Mouse (Mus musculus) 416B (cell line): ENCODE data around the gene Stt3b.

Experiments
- DNase-seq: peaks from one replicate; pipeline ENCODE4 v3.0.0; 2011; ENCODE audit warnings: low read depth

The Stt3b gene

GRCm38 (mm10) chr9:115271556-115271955 is 38.7 kb downstream of the Stt3b start:
- DNase-seq = no peak

GRCm38 (mm10) chr9:115261896-115262295 is 48.3 kb downstream of the Stt3b start:
- no peak for DNase-seq

GRCm38 (mm10) chr9:115261456-115261855 is 48.8 kb downstream of the Stt3b start:
- peak; percentile 54 for DNase-seq

GRCm38 (mm10) chr9:115260464-115260863 is 49.8 kb downstream of the Stt3b start:
- DNase-seq = no peak

DNA sequence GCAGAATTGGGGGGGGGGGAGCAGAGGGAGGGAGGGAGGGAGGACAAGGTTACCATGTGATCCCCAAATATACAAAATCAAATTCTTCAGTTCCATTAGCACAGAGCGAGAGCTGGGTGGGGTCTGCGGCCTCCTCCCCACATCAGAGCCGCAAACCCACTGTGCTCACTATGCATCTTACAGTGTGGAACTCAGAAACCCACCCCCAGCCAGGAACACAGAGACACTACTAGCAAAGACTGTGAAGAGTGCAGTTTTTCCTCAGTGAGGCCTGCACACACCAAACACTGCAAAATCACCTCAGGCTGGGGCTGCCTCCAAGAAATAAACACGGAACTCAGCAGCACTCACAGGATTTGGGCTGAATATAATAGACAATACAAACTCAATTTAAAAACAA is 50.4 kb downstream of the Stt3b start:
- no peak for DNase-seq

DNA sequence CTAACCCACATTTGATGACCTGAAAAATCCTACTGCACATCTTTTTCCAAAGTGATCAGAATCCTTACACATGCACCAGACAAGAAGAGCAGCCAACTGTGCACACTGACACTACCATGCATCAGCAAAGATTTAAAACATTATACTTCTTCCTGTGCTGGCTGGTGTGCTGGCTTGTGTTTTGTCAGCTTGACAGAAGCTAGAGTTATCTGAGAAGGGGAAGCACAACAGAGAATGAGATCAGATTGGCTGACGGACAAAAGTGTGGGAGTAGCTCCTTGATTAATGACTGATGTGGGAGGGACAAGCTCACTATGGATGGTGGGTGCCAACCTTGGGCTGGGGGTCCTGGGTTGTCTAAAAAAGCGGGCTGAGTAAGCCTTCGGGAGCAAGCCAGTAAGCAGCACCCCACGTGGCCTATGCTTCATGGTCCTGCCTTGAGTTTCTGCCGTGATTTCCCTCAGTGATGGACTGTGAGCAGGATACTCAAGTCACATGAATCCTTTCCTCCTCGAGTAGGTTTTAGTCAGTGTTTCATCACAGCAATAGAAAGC is 52.4 kb downstream of the Stt3b start:
- DNase-seq = no peak

DNA sequence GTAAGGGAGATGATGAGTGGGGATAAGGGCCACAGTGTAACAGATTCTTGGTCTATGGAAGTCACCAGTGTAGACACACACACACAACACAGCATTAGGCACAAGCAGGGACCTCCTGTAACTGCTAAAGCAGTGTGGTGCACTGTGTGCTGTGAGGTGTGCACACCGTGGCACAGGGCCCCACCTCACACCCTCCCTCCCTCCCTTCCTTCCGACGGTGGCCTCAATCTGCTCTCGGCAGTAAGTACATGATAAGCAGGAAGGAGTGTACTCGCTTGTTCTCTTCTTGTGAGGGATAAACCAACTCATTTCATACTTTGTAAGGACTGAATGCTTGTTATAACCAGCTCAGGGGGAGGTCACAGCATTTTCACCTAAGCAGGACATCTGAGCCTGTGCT is 61.1 kb downstream of the Stt3b start:
- no peak for DNase-seq

DNA sequence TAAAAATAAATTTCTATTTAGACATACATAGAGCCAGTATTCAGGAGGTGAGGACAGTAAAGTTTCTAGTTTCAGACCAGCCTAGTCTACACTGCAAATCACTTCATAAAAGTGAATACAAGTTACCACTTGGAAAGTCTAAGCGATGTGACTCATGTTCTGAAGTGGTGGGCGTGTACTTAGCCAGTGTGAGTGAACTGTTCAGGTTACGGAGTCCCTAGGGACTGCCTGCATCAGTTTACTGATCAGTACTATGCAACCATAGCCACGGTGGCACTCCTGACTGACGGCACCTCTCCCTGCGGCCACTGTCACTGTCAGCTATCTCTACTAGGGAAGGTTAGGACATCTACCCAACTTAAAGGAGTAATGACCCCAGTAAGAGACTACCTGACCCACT is 65.1 kb downstream of the Stt3b start:
- DNase-seq = no peak

DNA sequence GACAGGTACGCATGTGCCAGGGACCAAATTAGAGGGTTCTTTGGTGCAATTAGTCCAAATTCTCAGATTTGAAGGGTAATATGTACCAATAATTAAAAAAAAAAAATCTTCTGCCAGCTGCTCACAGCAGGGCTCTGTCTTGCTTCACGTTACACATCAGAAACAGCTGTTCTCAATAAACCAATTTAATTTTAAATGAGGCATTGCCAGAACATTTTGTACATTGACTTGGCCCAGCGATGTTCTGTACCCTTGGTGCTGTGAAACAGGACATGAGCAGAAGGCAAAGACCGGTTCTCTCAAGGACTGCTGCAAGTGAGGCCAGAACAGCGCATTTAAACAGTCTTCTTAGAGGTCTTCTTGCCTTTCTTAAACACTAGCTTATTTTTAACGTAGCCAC is 66.6 kb downstream of the Stt3b start:
- DNase-seq = no peak

GRCm38 (mm10) chr9:115239861-115240260 is 70.4 kb downstream of the Stt3b start:
- DNase-seq = no peak

DNA sequence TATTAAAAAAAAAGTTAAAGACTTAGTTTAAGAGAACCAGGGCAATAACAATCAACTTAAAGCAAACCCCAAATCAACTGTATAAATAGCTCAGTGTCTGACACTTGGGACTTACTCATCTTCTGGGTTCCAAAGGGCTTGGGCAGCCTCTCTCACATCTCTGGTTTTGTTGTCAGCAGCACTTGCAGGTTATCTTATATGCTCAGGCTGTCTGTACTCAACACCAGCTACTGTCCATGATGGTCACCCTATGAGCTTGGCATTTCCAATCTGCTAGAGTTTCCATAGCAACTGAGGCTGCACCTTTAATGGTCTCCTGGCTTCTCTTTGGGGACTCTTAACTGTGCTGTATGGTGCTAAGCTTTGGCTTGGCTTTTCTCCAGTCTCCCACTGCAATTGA is 72.3 kb downstream of the Stt3b start:
- no peak for DNase-seq

DNA sequence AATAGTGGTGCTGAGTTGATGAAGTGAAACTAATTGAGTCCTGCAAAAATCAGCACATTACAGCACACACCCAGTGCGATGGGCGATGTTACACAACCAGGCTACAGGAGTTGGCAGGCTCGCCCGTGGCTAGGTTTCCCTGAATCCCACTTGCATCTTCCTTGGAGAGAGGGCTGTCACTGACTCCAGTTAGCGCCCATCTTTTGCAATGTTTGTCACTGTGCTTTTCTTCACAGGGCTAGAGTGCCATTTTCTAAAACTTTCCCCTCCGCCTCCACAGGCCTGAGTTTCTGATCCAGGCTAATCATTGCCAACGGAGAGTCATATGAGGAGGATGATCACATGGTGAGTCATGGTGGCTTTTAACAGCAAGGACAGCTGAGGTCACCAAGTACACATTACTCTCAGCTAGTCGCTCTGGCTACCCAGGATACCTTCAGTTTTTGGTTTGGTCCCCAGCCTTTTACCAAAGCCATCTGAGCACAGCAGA is 73.8 kb downstream of the Stt3b start:
- DNase-seq = peak; percentile 88

- DNase-seq = no peak
Observed at GRCm38 (mm10) chr9:115234561-115234960, 75.7 kb downstream of the Stt3b start.

- DNase-seq = no peak
Observed at GRCm38 (mm10) chr9:115233721-115234120, 76.5 kb downstream of the Stt3b start.

DNA sequence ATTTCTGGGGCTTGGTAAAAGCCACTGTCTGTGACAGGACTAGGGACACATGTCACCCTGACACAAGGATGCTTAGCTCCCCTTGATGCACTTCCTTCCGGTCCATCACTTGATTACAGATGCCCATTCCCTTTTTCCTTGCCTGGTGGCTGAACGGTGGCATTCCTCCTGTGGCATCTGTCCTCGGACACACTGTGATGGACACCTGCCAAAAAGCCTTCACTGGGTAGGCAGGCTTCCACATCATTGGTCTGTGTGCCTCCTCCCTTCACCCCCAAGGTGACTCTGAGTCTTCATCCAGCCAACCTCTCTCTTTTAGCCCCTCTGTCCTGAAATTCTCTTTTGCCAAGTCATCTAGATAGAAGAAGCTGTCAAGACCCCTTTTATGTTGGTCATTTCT is 78.7 kb downstream of the Stt3b start:
- no peak for DNase-seq

DNA sequence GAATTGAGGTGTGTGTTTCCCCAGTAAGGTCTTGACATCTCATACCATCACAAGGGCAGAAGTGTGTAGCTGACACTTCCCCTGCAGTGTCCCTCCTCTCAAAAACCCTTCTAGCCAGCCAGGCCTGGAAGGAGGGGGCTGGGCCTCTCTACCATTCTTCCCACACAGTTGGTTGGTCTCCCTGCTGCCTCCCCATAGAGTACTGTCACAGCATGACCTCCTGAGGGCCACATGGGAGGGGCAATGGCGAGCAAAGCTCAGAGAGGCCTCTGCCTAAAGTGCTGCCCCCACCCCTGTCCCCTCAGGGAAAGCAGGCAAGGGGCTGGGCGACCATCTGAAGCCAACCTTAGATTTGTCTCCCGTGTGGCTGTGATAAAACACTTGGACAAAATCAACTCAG is 80.1 kb downstream of the Stt3b start:
- DNase-seq = no peak

GRCm38 (mm10) chr9:115229676-115230075 is 80.5 kb downstream of the Stt3b start:
- DNase-seq = no peak

DNA sequence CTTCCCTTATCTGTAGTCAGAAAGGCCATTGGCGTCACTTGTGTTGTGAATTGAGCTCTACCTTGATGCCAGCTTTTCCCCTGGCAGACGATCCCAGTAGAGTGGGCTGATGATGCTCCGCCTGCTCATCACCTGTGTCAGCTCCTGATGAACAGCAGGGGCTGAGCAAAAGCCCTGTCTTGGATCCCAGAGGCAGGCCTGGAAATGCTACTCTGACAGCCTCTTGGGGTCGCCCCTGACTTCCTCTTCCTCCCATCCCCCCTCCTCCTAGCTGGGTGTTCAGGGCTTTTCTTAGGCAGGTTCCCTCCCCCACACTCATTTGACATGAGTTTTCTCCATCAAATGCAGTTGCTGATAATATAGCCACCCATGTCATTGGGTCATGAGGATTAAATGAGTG is 81.1 kb downstream of the Stt3b start:
- no peak for DNase-seq

GRCm38 (mm10) chr9:115224744-115225354 is 85.4 kb downstream of the Stt3b start:
- DNase-seq = no peak

GRCm38 (mm10) chr9:115221265-115221664 is 89.0 kb downstream of the Stt3b start:
- DNase-seq = peak; percentile 99

- peak; percentile 88 for DNase-seq
Observed at GRCm38 (mm10) chr9:115220466-115220865, 89.8 kb downstream of the Stt3b start.

- DNase-seq = no peak
Observed at GRCm38 (mm10) chr9:115217984-115218383, 92.2 kb downstream of the Stt3b start.

DNA sequence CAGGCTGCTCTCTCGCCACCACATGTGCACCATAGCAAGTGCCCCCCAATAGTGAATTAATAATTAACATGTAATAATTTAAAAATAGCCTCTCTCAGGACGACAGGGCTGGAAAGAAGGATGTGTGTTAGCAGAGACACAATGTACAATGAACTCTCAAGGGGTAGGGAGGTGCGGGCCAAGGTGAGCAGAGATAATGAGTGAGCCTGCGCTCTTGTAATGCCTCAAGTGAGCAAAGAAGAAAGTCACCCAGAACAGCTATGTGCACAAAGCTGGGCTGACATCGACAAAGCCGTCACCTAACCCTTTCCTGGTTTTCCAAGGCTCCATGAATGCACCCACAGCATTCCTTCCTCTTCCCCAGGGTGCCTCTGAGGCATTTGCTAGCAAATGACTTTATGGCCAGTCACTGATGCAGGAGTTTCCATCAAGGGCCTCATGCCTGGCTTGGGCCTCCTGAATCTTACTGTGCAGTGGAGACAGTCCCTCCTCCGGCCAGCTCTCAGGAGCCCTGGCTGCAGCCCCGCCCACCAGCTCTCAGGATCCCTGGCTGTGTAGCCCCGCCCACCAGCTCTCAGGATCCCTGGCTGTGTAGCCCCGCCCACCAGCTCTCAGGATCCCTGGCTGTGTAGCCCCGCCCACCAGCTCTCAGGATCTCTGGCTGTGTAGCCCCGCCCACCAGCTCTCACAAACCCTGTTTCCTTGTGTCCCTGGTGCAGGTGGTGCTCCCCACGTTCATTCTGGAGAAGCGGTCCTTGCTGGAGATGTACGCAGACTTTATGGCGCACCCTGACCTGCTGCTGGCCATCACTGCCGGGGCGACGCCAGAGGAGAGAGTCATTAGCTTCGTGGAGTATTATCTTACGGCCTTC is 94.2 kb downstream of the Stt3b start:
- DNase-seq = no peak
